Mouse (Mus musculus): ENCODE results near the gene Samd4. TPM values are rescaled to one million over a fixed set of nuclear protein-coding genes. Genes with fewer than 3 reads are reported as not detected.
"Not testable (repeated sequence)": the region's sequence is repeated elsewhere in the genome, so short reads cannot be mapped to it uniquely, and the experiment has no call there.

Gene Samd4
- polyA plus RNA-seq, 1 experiment from 2014 or later = 10.2 TPM

DNA sequence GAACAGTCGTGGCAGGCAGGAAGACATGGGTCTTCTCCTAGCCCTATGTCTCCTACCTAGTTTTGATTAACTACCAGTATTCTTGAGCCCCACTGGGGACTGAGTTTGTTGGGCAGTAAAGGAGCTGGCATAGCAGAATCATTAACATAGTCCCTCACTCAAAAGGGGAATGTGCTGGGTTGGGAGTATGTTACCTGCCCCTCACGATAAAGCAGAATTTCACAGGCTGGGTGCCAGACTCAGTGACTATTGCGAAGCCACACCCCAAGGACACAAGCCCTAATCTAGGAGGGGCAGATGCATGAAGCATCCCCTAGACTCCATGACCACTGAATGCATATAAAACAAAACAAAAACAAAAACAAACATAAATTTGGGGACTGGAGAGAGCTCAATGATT, 212.4 kb downstream of the Samd4 start:
- Histone ChIP-seq H3K9me3 (no peaks in the 10 kb centered on the region), H3K36me3 (peaks cover 33% of the 10 kb centered on the region)
- 88% methylated on average over 3 of the region's 3 CpGs for WGBS

DNA sequence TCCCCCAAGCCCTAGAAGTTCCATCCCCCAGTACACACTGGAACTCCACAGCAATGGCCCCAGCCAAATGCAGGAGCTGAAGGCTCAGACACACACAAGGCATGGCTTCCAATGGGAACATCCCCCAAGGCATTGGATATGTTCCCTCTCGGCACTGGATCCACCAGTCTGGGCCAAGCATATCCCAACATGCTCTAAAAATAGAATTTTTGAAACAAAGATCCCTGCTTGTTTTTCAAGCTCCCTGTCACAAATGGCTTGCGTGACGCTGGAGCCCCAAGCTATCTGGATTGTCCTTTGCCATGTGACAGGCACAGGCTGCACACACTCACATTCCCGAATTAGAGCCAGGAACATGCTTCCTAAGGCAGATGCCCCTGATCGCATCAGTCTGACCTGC, 213.7 kb downstream of the Samd4 start:
- Histone ChIP-seq H3K4me3 (no peak overlapping the region), H3K9me3 (no peaks in the 10 kb centered on the region), H3K4me2 (no peak overlapping the region), H3K9ac (no peak overlapping the region), H3K36me3 (peaks cover 29% of the 10 kb centered on the region), H3K4me1 (peaks cover 5% of the 10 kb centered on the region; the same call in 1 of the 2 replicates), H3K27ac (no peak overlapping the region), H3K27me3 (no peaks in the 10 kb centered on the region)
- ATAC-seq (ENCODE audit: insufficient number of reproducible peaks, insufficient read depth, low FRiP score, low TSS enrichment, low read depth) = no peak
- 65% methylated on average over 5 of the region's 5 CpGs for WGBS

More for the DNA sequence above, 212.4 kb downstream of the Samd4 start:
- no peak overlapping the region for H3K4me2 ChIP-seq
- peaks cover 5% of the 10 kb centered on the region; the same call in 1 of the 2 replicates for H3K4me1 ChIP-seq
- H3K9ac ChIP-seq = no peak overlapping the region
- no peaks in the 10 kb centered on the region for H3K27me3 ChIP-seq
- ATAC-seq (ENCODE audit: insufficient number of reproducible peaks, insufficient read depth, low FRiP score, low TSS enrichment, low read depth) = no peak
- no peak overlapping the region for H3K4me3 ChIP-seq
- H3K27ac ChIP-seq = no peak overlapping the region

DNA sequence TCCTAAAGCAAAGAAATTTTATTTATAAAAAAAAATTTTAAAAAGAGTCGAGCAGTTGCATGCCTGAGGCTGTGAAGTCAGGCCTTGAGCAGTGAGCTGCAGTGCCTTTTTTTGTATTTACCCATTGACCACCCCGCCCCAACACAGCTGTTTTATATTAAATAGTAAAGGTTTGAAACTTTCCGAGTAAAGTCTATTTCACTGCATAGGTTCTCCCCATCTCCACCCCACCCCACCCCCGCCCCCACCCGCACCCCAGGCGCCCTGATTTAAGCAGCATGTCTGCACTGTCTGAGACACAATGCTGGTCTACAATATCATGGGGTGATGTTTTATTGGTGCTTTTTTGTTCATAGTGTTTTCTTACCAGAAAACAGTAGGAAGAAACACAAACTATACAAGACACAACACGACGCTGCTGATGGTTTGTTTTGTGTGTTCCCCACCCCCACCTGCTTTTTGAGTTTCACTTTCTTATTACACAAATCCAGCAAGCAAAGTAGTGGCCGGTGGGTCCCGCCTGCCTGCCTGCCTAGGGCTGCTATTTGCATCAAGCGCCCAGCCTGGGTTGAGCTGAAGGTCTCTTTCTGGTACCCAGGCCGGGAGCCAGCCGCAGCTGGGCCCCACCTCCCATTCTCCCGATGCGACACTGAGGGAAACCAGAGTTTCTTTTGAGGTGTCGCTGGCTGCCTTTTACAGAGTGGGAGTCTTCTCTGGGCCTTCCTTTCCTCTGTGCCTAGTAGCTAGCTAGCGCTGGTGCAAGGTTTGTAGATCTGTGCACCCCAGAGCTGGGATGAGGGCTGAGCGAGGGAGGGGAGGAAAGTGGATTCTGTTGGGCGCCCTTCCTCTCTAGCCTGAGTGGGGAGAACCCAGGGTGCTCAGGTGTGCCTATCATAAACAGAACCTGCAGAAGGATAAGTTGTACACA, 221.9 kb downstream of the Samd4 start:
- peak overlapping the region; percentile 49 for H3K9ac ChIP-seq
- H3K27ac ChIP-seq = peak overlapping the region; percentile 82
- H3K4me1 ChIP-seq = peaks cover 11% of the 10 kb centered on the region
- no peaks in the 10 kb centered on the region for H3K9me3 ChIP-seq
- H3K36me3 ChIP-seq = peaks cover 12% of the 10 kb centered on the region; the same call in 1 of the 2 replicates
- ATAC-seq (ENCODE audit: insufficient number of reproducible peaks, insufficient read depth, low FRiP score, low TSS enrichment, low read depth) = peak; percentile 49; the same call in 1 of the 2 replicates
- no peaks in the 10 kb centered on the region for H3K27me3 ChIP-seq
- peak overlapping the region; percentile 12 for H3K4me3 ChIP-seq
- 18% methylated on average over 19 of the region's 19 CpGs for WGBS
- H3K4me2 ChIP-seq = peak overlapping the region; percentile 44

DNA sequence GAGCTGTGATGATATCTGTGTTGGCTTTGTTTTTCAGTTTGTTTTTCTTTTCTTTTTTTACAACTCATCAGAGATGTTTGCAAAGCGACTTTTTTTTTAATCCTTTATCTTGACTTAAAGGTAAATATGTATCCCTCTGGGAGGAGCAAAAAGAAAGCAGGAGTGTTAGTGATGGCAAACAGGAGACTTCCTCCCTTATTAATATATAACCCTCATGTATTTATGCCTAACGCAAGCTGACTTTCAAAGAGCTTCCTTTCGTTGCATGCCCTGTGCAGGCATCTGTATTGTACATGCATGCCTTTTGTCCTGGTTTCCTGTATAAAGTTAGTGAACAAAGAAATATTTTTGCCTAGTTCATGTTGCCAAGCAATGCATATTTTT, 222.5 kb downstream of the Samd4 start:
- no peaks in the 10 kb centered on the region for H3K9me3 ChIP-seq
- peaks cover 10% of the 10 kb centered on the region; the same call in 1 of the 2 replicates for H3K36me3 ChIP-seq
- ATAC-seq (ENCODE audit: insufficient number of reproducible peaks, insufficient read depth, low FRiP score, low TSS enrichment, low read depth) = no peak
- H3K4me3 ChIP-seq = no peak overlapping the region
- H3K27ac ChIP-seq = peak overlapping the region; percentile 82; the same call in 1 of the 2 replicates
- H3K4me1 ChIP-seq = peaks cover 11% of the 10 kb centered on the region
- no peaks in the 10 kb centered on the region for H3K27me3 ChIP-seq
- no peak overlapping the region for H3K4me2 ChIP-seq
- WGBS = 60% methylated on average over 3 of the region's 3 CpGs
- H3K9ac ChIP-seq = no peak overlapping the region

DNA sequence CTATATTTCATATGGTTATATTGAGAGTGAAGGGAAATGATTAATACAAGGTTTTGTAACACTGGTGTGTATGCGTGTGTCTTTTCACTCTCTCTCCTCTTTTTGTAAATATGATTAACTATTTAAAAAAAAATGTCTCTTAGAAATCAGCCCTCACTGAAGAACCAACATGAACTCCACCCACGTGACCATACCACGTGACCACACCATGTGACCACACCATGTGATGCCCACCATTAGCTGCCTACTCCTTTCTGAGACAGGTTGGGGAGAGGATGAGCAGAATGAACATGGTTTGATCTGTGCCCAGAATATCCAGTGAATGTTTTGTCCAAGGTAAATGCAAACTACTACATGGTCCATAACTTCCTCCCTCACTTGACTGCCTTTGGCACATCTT, 223.1 kb downstream of the Samd4 start:
- Histone ChIP-seq H3K27me3 (no peaks in the 10 kb centered on the region), H3K9me3 (no peaks in the 10 kb centered on the region), H3K4me3 (no peak overlapping the region), H3K36me3 (0 out of 2 replicates have a peak, but pooled peaks cover 9% of the 10 kb centered on the region), H3K4me1 (peaks cover 11% of the 10 kb centered on the region), H3K27ac (no peak overlapping the region), H3K4me2 (no peak overlapping the region), H3K9ac (no peak overlapping the region)
- ATAC-seq (ENCODE audit: insufficient number of reproducible peaks, insufficient read depth, low FRiP score, low TSS enrichment, low read depth) = no peak
- WGBS = 96% methylated on average over 3 of the region's 3 CpGs

DNA sequence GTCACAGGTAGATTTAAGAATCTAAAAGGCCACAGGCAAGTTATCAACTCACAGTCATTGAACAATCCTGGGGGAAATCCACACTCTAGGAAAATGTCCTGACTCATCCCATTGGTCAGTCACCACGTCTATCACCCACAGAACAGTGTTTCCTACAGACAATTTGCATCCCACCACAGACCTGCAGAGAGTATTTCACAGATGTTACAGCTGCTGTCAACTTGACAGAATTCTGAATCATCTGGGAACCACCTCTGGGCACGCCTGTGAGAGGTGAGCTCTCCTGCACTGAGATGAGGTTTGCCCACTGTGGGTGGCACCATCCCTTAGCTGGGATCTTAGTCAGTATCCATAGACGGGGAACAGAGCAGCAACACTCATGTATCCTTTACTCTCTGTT, 224.8 kb downstream of the Samd4 start:
- Histone ChIP-seq H3K27ac (no peak overlapping the region), H3K4me3 (no peak overlapping the region), H3K9me3 (no peaks in the 10 kb centered on the region), H3K36me3 (0 out of 2 replicates have a peak, but pooled peaks cover 2% of the 10 kb centered on the region), H3K9ac (no peak overlapping the region), H3K4me1 (peaks cover 16% of the 10 kb centered on the region), H3K4me2 (no peak overlapping the region), H3K27me3 (no peaks in the 10 kb centered on the region)
- ATAC-seq (ENCODE audit: insufficient number of reproducible peaks, insufficient read depth, low FRiP score, low TSS enrichment, low read depth) = no peak
- 78% methylated on average over 3 of the region's 3 CpGs for WGBS

DNA sequence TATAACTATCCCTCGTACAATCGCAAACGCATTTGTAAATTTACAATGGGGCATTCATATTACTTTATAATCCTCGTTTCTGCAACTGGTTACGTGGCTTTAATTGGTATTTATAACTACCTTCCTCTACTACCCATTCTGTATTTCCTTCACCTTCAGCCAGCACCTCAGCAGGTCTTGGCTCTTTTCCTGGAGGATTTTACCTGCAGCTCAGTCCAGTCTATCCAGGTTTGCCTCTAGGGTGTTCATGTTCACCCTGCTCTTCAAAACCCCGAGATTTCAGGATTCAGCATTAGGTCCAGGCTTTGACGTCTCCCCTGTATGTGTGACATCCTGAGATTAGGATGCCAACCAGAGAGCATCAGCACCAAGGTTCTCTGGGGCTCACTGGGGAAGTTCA, 227.7 kb downstream of the Samd4 start:
- not testable (repeated sequence) for H3K9ac ChIP-seq; H3K4me3 ChIP-seq; H3K9me3 ChIP-seq; ATAC-seq (ENCODE audit: insufficient number of reproducible peaks, insufficient read depth, low FRiP score, low TSS enrichment, low read depth); H3K27me3 ChIP-seq; H3K27ac ChIP-seq; H3K36me3 ChIP-seq; H3K4me1 ChIP-seq; H3K4me2 ChIP-seq
- 85% methylated on average over 7 of the region's 7 CpGs for WGBS

DNA sequence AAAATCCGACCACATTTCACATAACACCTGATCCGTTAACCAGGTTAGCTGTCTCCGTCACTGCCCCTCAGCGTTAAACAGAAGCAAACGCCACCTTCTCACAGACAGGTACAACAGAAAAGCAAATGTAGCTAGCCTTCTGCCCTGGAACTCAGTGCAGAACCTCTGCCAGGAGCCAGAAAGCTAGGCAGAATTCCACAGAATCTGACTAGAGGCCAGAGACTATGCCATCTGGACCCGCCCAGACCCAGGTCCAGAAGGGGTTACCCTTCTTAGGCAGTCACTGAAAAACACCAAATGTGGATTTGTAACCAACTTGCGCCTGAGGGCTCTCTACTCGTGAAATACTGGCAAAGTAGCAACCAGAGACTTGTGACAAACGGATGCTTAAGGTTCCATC, 228.7 kb downstream of the Samd4 start:
- no peak overlapping the region for H3K4me2 ChIP-seq
- H3K9me3 ChIP-seq = no peaks in the 10 kb centered on the region
- WGBS = 38% methylated on average over 9 of the region's 9 CpGs
- no peak overlapping the region for H3K9ac ChIP-seq
- H3K4me3 ChIP-seq = no peak overlapping the region
- H3K36me3 ChIP-seq = no peaks in the 10 kb centered on the region
- ATAC-seq (ENCODE audit: insufficient number of reproducible peaks, insufficient read depth, low FRiP score, low TSS enrichment, low read depth) = no peak
- H3K27me3 ChIP-seq = no peaks in the 10 kb centered on the region
- H3K27ac ChIP-seq = no peak overlapping the region
- H3K4me1 ChIP-seq = peaks cover 5% of the 10 kb centered on the region; the same call in 1 of the 2 replicates

DNA sequence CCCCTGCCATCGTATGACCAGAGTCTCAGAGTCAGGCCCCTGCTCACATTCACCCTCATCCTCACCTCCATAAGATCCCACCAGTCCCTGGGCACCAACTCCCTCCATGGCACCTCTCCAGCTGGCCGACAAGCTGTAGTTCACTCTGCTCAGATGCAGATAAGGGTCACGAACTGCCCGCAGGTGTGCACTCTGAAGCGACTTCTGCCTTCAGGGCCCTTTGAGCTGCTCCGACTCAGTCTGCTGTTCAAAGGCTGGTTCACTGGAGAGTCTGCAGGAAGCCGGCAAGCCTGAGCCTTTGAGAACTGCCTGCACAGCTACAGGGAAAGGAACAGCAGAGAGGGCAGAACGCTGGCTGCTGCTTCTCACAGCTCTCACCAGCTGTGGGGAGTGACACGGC, 232.5 kb downstream of the Samd4 start:
- peaks cover 5% of the 10 kb centered on the region; the same call in 1 of the 2 replicates for H3K4me1 ChIP-seq
- no peak overlapping the region for H3K4me3 ChIP-seq
- ATAC-seq (ENCODE audit: insufficient number of reproducible peaks, insufficient read depth, low FRiP score, low TSS enrichment, low read depth) = no peak
- WGBS = 56% methylated on average over 9 of the region's 9 CpGs
- no peaks in the 10 kb centered on the region for H3K27me3 ChIP-seq
- H3K27ac ChIP-seq = no peak overlapping the region
- H3K36me3 ChIP-seq = no peaks in the 10 kb centered on the region
- no peaks in the 10 kb centered on the region for H3K9me3 ChIP-seq
- no peak overlapping the region for H3K9ac ChIP-seq
- no peak overlapping the region for H3K4me2 ChIP-seq

DNA sequence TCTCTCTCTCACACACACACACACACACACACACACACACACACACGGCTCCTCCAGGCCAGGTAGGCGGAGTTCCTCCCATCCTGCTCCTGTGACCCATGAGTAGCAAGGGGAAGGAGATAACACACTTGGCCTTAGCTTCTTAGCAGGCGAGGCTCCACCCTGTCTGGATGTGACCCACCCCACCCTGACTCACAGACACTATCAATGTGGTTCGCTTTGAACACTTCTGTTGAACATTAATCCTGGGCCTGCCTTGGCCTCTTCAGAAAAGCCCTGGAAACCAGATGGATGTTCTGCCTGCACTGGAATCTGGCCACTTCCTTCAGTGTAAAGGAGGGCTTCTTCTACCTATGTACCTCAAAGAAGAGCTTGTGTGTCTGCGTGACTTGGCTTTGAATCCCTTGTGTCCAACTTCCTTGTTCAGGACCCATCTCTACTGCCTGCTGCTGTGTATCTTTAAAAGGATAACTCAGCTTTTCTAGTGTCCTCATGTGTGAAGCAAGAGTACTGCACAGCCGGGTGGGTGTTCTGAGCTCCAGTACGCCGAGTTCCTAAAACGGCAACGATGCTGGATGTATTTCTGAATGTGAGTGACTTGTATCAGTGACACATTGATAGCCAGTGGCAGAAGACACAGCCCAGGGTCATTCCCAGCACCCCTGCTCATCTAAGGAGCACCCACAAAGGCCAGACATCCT, 233.6 kb downstream of the Samd4 start:
- no peak overlapping the region for H3K27ac ChIP-seq
- peaks cover 3% of the 10 kb centered on the region; the same call in 1 of the 2 replicates for H3K4me1 ChIP-seq
- ATAC-seq (ENCODE audit: insufficient number of reproducible peaks, insufficient read depth, low FRiP score, low TSS enrichment, low read depth) = no peak
- no peak overlapping the region for H3K4me2 ChIP-seq
- H3K9me3 ChIP-seq = no peaks in the 10 kb centered on the region
- no peaks in the 10 kb centered on the region for H3K27me3 ChIP-seq
- 89% methylated on average over 9 of the region's 10 CpGs for WGBS
- H3K4me3 ChIP-seq = no peak overlapping the region
- H3K36me3 ChIP-seq = no peaks in the 10 kb centered on the region
- H3K9ac ChIP-seq = no peak overlapping the region

DNA sequence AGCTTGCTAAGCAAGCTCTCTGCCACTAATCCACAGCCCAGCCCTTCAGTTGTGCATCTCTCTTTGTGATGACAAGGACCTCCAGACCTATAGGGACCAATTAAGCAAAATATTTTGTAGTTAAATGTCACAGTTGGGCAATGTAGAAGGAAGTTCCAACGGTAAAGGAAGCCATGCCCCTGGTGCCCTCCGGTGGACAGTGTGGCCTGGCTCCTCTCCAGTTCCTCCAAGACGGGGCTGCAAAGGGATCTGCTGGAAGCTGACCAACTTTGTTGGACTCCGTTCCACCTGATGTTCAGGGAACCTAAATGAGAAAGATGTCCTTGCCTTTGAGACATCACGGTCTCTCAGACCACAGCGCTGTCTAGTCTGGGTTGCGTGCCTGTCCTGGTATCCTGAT, 234.9 kb downstream of the Samd4 start:
- no peak overlapping the region for H3K9ac ChIP-seq
- no peak overlapping the region for H3K4me2 ChIP-seq
- no peaks in the 10 kb centered on the region for H3K36me3 ChIP-seq
- no peak overlapping the region for H3K27ac ChIP-seq
- WGBS = 76% methylated on average over 7 of the region's 7 CpGs
- H3K4me1 ChIP-seq = no peaks in the 10 kb centered on the region
- no peaks in the 10 kb centered on the region; the same call in 1 of the 2 replicates for H3K9me3 ChIP-seq
- no peak overlapping the region for H3K4me3 ChIP-seq
- no peak for ATAC-seq (ENCODE audit: insufficient number of reproducible peaks, insufficient read depth, low FRiP score, low TSS enrichment, low read depth)
- H3K27me3 ChIP-seq = no peaks in the 10 kb centered on the region
